Mouse (Mus musculus): Measurements from ENCODE around the gene Pdp2.

DNA sequence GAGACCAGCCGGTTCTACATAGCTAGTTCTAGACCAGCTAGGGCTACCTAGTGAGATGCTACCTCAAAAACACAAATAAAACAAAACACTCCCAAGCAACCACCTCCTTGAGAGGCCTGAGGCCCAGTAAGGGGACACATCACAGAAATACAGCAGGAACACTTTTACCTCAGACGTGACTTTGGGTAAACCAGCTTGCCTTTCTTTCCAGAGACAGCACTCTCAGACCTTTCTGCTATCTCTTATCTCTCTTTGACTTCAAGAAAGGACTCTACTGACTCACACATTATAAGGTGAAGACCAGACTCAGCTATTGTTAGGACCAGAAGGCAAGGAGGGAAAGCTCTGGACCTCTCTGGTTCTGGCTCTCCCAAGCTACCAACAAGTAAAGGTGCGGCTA, 967 bp upstream of the Pdp2 start:
- TF ChIP-seq POLR2A (IDR thresholded peaks at IDR 0.05; ENCODE audit: borderline replicate concordance, control insufficient read depth, low read depth, low read length) (no peak), CTCF (IDR thresholded peaks at IDR 0.05; ENCODE audit: control insufficient read depth, insufficient read depth, low read length) (no peak)
